Mouse (Mus musculus): Measurements from ENCODE around the gene Smo.

DNA sequence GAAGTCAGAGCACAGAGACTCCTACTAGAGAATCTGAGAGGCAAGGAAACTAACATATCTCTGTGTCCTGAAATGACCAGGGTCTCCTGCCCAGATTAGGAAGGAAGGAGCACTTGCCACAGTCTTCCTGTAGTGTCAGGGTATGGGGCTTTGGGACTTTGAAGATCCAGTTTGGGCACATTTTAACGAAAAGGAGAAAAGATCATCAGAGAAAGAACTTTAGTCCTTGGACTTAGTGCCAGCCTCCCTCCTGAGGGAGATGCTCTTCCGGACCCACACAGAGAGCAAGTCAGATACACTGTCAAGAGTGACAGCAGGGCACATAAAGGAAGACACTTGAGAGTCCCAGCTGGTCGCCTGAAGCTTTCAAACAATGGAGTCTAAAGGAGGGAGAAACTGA lies 68.7 kb downstream of the Smo start:
- no peak for TF ChIP-seq POLR2A (IDR thresholded peaks at IDR 0.05; ENCODE audit: low read depth, low read length)
- no peak for TF ChIP-seq CTCF (IDR thresholded peaks at IDR 0.05; ENCODE audit: extremely low read depth, insufficient read depth, insufficient read length, insufficient replicate concordance)

All from spleen, adult 2 months (tissue).